Mouse (Mus musculus) myocyte (in vitro differentiated cells): ENCODE measurements at regions not wholly inside any gene's neighbourhood (a gene's known extent, or its start where the extent isn't known, plus 50 kb on each side); places are given as distances from the start of the nearest gene placed in this dataset.

Experiments
- MAX ChIP-seq: IDR thresholded peaks from one replicate; pipeline ENCODE4 v1.6.1; 2011; ENCODE audit warnings: low read depth, mild to moderate bottlenecking, control low read depth
- MYOD1 ChIP-seq, 3 experiments: IDR thresholded peaks; one replicate each; pipeline ENCODE4 v1.6.1; 2011; ENCODE audit warnings: control low read depth in 2 of 3, low read depth in 2 of 3, mild to moderate bottlenecking in 2 of 3, moderate library complexity in 1 of 3; ENCODE audit not compliant: insufficient read length in 2 of 3, control insufficient read depth in 1 of 3
- POLR2A ChIP-seq: IDR thresholded peaks from one replicate; pipeline ENCODE4 v1.6.1; 2011; ENCODE audit warnings: low read depth, mild to moderate bottlenecking, control low read depth, moderate library complexity; ENCODE audit not compliant: insufficient read length

DNA sequence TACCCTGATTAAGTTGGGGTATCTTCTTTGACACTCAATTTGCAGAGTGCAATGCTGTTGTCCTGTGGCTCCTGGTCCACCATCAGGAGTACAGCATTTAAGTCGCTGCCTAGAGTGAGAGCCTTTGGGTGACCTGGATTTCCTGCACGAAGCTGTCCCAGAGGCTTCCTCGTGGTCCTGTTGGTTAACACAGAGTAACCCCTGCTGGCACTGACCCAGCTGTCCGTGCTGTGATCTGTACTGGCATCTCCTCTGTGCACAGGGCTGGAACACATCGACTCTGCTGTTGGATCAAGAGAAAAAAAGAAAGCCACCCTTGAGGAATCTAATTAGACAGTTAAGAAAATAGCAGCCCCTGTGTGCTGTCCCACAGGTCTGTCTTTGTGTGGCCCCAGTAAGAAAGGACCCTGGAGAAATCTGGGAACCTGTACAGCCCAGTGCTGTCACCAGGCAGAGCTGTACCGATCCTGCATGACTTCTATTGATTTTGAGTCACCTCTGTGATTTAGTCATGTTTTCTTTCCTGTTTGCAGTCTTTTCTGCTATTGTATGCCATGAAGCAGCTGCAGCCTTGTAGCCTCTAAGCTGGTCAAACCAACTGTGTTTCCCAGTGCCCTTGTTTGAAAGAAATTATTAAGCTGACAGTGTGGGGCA, 63.3 kb upstream of the Shh start:
- TF ChIP-seq MYOD1 (IDR thresholded peaks at IDR 0.05; ENCODE audit: control insufficient read depth in 1 of 3, insufficient read length in 2 of 3, low read depth in 2 of 3) (no peak), MAX (no peak), POLR2A (no peak)
